Mouse (Mus musculus) granulocyte monocyte progenitor cell, adult 5-6 weeks (primary cell): ENCODE measurements at regions not wholly inside any gene's neighbourhood (a gene's known extent, or its start where the extent isn't known, plus 50 kb on each side); places are given as distances from the start of the nearest gene placed in this dataset.
"Not testable (repeated sequence)": the region's sequence is repeated elsewhere in the genome, so short reads cannot be mapped to it uniquely, and the experiment has no call there.

Experiments used
- ATAC-seq: replicated peaks from 2 replicates; pipeline ENCODE4 v1.8.0; 2016; ENCODE audit warnings: mild to moderate bottlenecking, moderate TSS enrichment, inconsistent platforms; ENCODE audit not compliant: poor library complexity, severe bottlenecking

GRCm38 (mm10) chr5:7732566-7732965 is 227.7 kb upstream of the Steap4 start:
- not testable (repeated sequence) for ATAC-seq

DNA sequence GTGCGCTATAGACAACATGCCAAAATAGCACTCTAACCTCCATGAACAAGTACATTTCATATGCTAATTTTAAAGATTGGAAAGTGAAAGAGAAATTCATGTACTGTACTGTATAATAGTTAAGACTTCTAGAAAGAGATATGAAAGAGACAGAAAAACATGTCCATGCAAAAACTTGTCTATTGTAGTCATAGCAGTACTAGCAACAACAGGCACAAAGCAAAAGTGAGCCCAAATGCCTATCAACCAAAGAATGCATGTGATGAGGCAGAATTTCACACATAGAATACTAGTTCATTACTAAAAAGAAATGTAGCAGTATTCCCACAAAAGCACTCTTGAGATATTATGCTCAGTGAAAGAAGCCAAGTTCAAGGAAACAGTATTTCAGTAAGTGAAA is 180.4 kb upstream of the Steap4 start:
- ATAC-seq = no peak

GRCm38 (mm10) chr5:7782235-7782634 is 178.0 kb upstream of the Steap4 start:
- ATAC-seq = no peak

- no peak for ATAC-seq
Observed at GRCm38 (mm10) chr5:7788406-7788805, 171.9 kb upstream of the Steap4 start.

DNA sequence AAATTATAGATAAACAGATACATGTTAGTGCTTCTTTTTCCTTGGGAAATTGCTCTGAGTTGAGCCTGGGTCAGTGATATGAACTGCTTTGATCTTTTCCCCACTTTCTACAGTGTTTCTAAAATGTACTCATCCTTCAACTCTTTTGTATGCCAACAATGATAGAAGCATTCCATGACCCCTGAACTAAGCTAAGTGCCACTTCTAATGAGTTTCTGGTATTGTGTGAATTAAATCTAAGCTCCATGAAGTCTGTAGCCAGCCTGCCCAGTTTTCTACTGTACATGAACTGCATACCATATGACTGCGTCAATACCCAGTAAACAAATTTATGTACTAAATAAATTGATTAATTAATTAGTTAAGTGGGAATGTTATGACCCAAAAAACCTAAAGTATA is 171.1 kb upstream of the Steap4 start:
- no peak for ATAC-seq

DNA sequence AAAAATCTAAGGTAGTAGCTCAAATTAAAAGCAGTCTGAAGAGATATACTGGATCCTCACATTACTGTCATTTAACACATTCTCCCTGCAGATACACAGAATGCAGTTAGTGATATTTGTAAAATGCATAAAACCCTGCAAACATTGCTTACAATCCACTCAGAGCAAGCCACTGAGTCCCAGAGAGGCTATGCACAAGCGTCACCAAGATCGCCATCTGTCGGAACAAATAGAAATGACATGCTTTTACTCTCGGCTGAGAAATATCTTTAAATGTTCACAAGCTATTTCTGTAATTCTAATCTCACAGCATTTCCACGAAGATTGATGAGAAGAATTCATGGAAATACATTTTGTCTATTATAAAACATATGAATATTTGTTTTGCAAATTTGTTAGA is 139.7 kb upstream of the Steap4 start:
- no peak for ATAC-seq

DNA sequence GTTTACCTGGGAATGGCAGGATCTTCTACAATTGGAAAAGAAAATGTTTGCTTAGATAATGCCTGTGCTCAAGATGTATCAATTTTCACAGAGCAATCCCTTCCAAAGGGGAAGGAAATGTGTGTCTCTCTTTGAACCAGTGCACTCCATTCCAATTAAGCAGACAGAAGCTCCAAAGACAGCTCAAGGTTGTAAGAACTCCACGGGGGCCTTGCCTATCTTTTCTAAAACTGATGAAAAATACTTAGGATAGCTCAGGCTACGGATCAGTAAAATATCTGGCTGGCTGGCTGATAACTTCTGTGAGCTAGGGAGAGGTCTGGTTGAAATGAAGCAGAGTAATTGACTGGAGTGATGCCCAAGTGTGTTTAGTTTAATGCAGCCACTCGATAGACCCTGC is 138.6 kb upstream of the Steap4 start:
- no peak for ATAC-seq

GRCm38 (mm10) chr5:7829618-7830017 is 130.6 kb upstream of the Steap4 start:
- no peak for ATAC-seq

DNA sequence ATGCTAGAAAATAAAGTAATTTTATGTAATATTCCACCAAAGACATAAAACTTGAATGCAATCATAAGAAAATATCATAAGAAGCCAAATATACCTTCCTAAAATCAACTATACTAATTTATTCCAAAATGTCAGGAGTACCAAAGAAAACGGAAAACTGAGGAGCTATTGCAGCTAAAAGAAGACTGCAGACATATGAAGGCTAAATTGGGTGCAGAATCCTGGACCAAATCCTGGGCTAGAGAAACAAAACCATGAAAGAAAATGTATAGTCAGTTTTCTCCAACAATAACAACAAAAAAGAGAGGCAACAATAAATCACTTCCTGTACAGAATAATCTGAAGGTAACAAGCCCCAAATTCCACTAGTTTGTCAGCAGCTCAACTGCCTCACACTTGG is 126.4 kb upstream of the Steap4 start:
- no peak for ATAC-seq

GRCm38 (mm10) chr5:7863047-7863446 is 97.2 kb upstream of the Steap4 start:
- no peak for ATAC-seq

DNA sequence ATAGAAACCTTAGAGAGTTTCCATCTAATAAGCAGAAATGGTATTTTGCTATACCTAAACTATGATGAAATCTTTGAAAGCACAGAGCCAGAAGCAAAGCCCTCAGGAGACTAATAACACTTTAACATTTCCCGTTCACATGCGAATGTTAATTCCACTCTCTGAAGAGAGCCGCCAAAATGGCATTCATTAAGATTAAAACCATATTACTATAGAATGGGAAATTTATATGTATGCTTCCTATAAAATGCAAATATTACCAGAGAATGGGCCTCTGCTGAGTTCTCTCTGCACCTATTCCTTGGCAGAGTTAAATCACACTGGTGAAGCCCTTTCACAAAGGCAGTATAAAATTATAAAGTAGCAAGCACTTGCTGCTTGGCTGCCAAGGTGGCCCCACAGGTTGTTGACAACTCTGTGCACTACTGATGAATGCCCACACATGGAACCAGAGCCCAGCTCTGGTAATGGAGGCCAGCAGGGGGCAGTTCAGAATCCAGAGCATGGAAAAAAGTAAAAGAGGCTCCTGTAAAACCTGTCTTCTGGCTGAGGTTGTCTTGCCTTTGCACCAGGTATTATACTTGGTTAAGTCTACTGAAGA is 94.1 kb upstream of the Steap4 start:
- ATAC-seq = no peak

- no peak for ATAC-seq
Observed at GRCm38 (mm10) chr5:7899537-7899936, 60.7 kb upstream of the Steap4 start.
